Comparison of ENCODE assay signal across 30 mouse cellular contexts in the genomic region with DNA sequence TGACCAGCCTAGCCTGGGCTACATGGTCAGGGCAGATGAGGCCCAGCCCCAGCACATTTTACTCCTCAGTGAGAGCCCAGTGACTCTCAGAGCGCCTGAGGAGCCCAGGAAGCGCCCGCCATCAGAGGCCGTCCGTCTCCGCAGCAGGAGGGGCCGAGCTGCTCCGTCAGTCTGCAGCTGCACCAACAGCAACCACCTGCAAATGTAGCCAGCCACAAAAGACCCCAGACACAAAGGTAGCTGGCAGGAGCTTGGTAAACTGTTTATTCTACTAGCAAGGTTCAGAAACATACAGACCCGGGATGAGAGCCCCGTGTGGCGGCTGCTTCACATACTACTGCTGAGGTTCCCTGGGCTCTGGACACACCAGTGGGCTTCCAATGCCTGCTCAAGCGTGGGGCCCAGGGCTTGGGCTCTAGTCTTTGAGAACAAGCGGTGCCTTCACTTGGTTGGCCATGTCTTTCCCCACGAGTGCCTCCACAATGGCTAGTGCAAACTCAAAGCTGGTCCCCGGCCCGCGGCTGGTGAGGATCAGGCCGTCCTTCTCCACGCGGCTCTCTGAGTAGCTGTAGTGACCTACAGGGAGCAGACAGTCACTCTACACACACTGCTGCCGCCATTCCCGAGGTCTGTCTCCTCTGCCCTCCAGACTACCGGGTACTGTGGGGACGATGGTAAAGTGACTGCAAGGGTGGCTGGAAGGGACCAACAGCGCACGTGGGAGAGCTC. TPM values are rescaled to one million over a fixed set of nuclear protein-coding genes. Genes with fewer than 3 reads are reported as not detected.
DNase-seq lines count a peak whose midpoint lies in the region; ATAC-seq and TF ChIP-seq lines count a peak whose summit lies in the region.
"Had no signal": no experiment of that assay in that cellular context is flagged by ENCODE, and none has a peak within 500 bp of the region (broad histone marks: within the 10 kb centered on the region; RNA-seq: fewer than 3 reads in every experiment).

No protein-coding gene starts in this region.

- intact Hi-C loops in heart, adult 2 months (cut with DNase I): no loop called here

- DNase-seq in heart, postnatal 0 days (ENCODE audit: low spot score): no peak
- no peak for DNase-seq in heart, adult 2 months
- peak; percentile 38 for DNase-seq in testis, postnatal 10 days (ENCODE audit: low spot score)
- no peak for DNase-seq in testis, postnatal 14 days (ENCODE audit: low spot score)
- peak; percentile 62 to 74 for DNase-seq in thymus, postnatal 10 days (ENCODE audit: low spot score in 2 of 2)
- DNase-seq in ovary, adult 18-20 months (ENCODE audit: low spot score): no peak
- no peak for DNase-seq in lung, postnatal 14 days
- DNase-seq in liver, postnatal 0 days: no peak
- DNase-seq: adrenal gland, adult 2 months; cerebellum, adult 2 months; cerebellum, postnatal 14 days; heart, postnatal 10 days; kidney, postnatal 25 days had no signal

- no peak for TF ChIP-seq EP300 in heart, postnatal 0 days (IDR thresholded peaks at IDR 0.05; ENCODE audit: low read depth)
- TF ChIP-seq EP300 in heart, adult 2 months (IDR thresholded peaks at IDR 0.05; ENCODE audit: insufficient read depth, low read depth, low read length): no peak
- no peak for TF ChIP-seq EP300 in liver, postnatal 0 days (IDR thresholded peaks at IDR 0.05; ENCODE audit: low read depth)

- no peak for TF ChIP-seq POLR2A in heart, adult 2 months (IDR thresholded peaks at IDR 0.05; ENCODE audit: insufficient read depth, low read depth, low read length)

- no peaks in the 10 kb centered on the region for H3K4me1 ChIP-seq in heart, postnatal 0 days (ENCODE audit: control insufficient read depth, insufficient read depth)
- H3K4me1 ChIP-seq in heart, adult 2 months (ENCODE audit: control insufficient read depth, insufficient read depth, low read length): peaks cover 1% of the 10 kb centered on the region; the same call in 1 of the 2 replicates
- H3K4me1 ChIP-seq in liver, postnatal 0 days (ENCODE audit: insufficient read depth): no peaks in the 10 kb centered on the region
- H3K4me1 ChIP-seq: hindbrain, embryonic 15.5 days; limb, embryonic 13.5 days; neural tube, embryonic 12.5 days had no signal

- H3K79me2 ChIP-seq in heart, adult 2 months (replicated peaks; ENCODE audit: control insufficient read depth, insufficient read depth, low read length): no peaks in the 10 kb centered on the region

- H3K27me3 ChIP-seq in heart, postnatal 0 days (ENCODE audit: control insufficient read depth, insufficient read depth, low read length): no peaks in the 10 kb centered on the region
- H3K27me3 ChIP-seq in heart, adult 2 months (ENCODE audit: control insufficient read depth, insufficient read depth, low read length): no peaks in the 10 kb centered on the region
- H3K27me3 ChIP-seq in liver, postnatal 0 days (ENCODE audit: insufficient read depth, low read length): no peaks in the 10 kb centered on the region
- H3K27me3 ChIP-seq: hindbrain, embryonic 15.5 days; kidney, embryonic 15.5 days; limb, embryonic 13.5 days; neural tube, embryonic 12.5 days; stomach, embryonic 15.5 days had no signal

- H3K27ac ChIP-seq in heart, postnatal 0 days (ENCODE audit: low read depth): peak overlapping the region; percentile 18; the same call in 1 of the 2 replicates
- H3K27ac ChIP-seq in heart, adult 2 months: no peak overlapping the region
- no peak overlapping the region for H3K27ac ChIP-seq in liver, postnatal 0 days (ENCODE audit: low read depth)
- H3K27ac ChIP-seq: hindbrain, embryonic 15.5 days; kidney, embryonic 15.5 days; layer of hippocampus, adult 2 months; left cerebral cortex, adult 2 months; limb, embryonic 13.5 days; macrophage; midbrain, embryonic 10.5 days; neural tube, embryonic 12.5 days; stomach, embryonic 15.5 days had no signal

- H3K4me3 ChIP-seq in heart, postnatal 0 days (ENCODE audit: low read depth, low read length): no peak overlapping the region
- no peak overlapping the region for H3K4me3 ChIP-seq in heart, adult 2 months
- H3K4me3 ChIP-seq in liver, postnatal 0 days (ENCODE audit: low read depth, low read length): no peak overlapping the region
- H3K4me3 ChIP-seq: erythroblast, embryonic 14.5 days; hindbrain, embryonic 15.5 days; kidney, embryonic 15.5 days; layer of hippocampus, adult 2 months; left cerebral cortex, adult 2 months; limb, embryonic 13.5 days; midbrain, embryonic 10.5 days; myocyte; neural tube, embryonic 12.5 days; stomach, embryonic 15.5 days had no signal

- no peak for TF ChIP-seq CTCF in heart, postnatal 0 days (IDR thresholded peaks at IDR 0.05; ENCODE audit: low read depth)
- TF ChIP-seq CTCF in heart, adult 2 months (IDR thresholded peaks at IDR 0.05): no peak
- no peak for TF ChIP-seq CTCF in liver, postnatal 0 days (IDR thresholded peaks at IDR 0.05; ENCODE audit: low read depth)

- no peaks in the 10 kb centered on the region for H3K9me3 ChIP-seq in heart, postnatal 0 days (replicated peaks; ENCODE audit: control insufficient read depth, low read length)
- no peaks in the 10 kb centered on the region for H3K9me3 ChIP-seq in liver, postnatal 0 days (ENCODE audit: low read length)
- H3K9me3 ChIP-seq: hindbrain, embryonic 15.5 days; kidney, embryonic 15.5 days; limb, embryonic 13.5 days; midbrain, embryonic 10.5 days; neural tube, embryonic 12.5 days; stomach, embryonic 15.5 days had no signal

- no peak overlapping the region for H3K4me2 ChIP-seq in heart, postnatal 0 days (ENCODE audit: low read depth, low read length)
- H3K4me2 ChIP-seq in liver, postnatal 0 days (ENCODE audit: low read depth, low read length): no peak overlapping the region
- H3K4me2 ChIP-seq: hindbrain, embryonic 15.5 days; kidney, embryonic 15.5 days; limb, embryonic 13.5 days; liver, embryonic 11.5 days; neural tube, embryonic 12.5 days; stomach, embryonic 15.5 days had no signal

- 92% methylated on average over 26 of the region's 26 CpGs for WGBS in heart, postnatal 0 days
- 95% methylated on average over 26 of the region's 26 CpGs for WGBS in heart, adult 2 months
- WGBS in liver, postnatal 0 days (ENCODE audit: insufficient replicate concordance): 91% methylated on average over 26 of the region's 26 CpGs

- peaks cover 52% of the 10 kb centered on the region for H3K36me3 ChIP-seq in heart, postnatal 0 days (replicated peaks; ENCODE audit: control insufficient read depth, insufficient read depth, low read length)
- H3K36me3 ChIP-seq in heart, adult 2 months (ENCODE audit: control insufficient read depth, insufficient read depth, low read length): no peaks in the 10 kb centered on the region
- peaks cover 38% of the 10 kb centered on the region for H3K36me3 ChIP-seq in liver, postnatal 0 days (replicated peaks; ENCODE audit: insufficient read depth, low read length)

- ATAC-seq in heart, postnatal 0 days (ENCODE audit: insufficient read depth, low read depth): no peak
- ATAC-seq in liver, postnatal 0 days: no peak
- ATAC-seq: activated CD4-positive, CD25-positive, alpha-beta regulatory T cell, adult 4 months; CD4-positive, CD25-positive, alpha-beta regulatory T cell, adult 4 months; forebrain, embryonic 16.5 days; midbrain, embryonic 16.5 days had no signal

- H3K9ac ChIP-seq in heart, postnatal 0 days (replicated peaks; ENCODE audit: low read depth, low read length): no peak overlapping the region
- H3K9ac ChIP-seq in heart, adult 2 months (ENCODE audit: low read depth, low read length): no peak overlapping the region
- no peak overlapping the region for H3K9ac ChIP-seq in liver, postnatal 0 days (replicated peaks)
- H3K9ac ChIP-seq: hindbrain, embryonic 15.5 days; kidney, embryonic 15.5 days; limb, embryonic 13.5 days; neural tube, embryonic 12.5 days; stomach, embryonic 15.5 days had no signal

RNA-seq across cellular contexts. Expression of gene Park7, which starts 17.2 kb away (rescaled TPM):
- 120 and 152 TPM in 2 replicates for total RNA-seq in heart, postnatal 0 days (2014; rRNA removed; ENCODE audit: low replicate concordance)
- 322 and 333 TPM in 2 replicates for polyA plus RNA-seq in heart, postnatal 0 days (2015; fragmentation: Nextera tagmentation; extraction: Ambion mirVana)
- 100 to 1,000 TPM; 234 to 265 TPM for total RNA-seq in heart, adult 2 months (2021)
- 148 and 201 TPM in 2 replicates for polyA plus RNA-seq in heart, adult 2 months (2012; rRNA removed)
- polyA plus RNA-seq in liver, postnatal 0 days (2015; fragmentation: Nextera tagmentation; extraction: Ambion mirVana): 227 and 228 TPM in 2 replicates

RNA-seq across cellular contexts. Expression of gene Tnfrsf9, which starts 17.3 kb away (rescaled TPM):
- total RNA-seq in heart, postnatal 0 days (2014; rRNA removed; ENCODE audit: low replicate concordance): 2.0 and 3.5 TPM in 2 replicates
- polyA plus RNA-seq in heart, postnatal 0 days (2015; fragmentation: Nextera tagmentation; extraction: Ambion mirVana): 0.36 and 0.53 TPM in 2 replicates
- total RNA-seq in heart, adult 2 months (2021): under 1 TPM; 0.14 to 0.18 TPM
- polyA plus RNA-seq in heart, adult 2 months (2012; rRNA removed): 0.09 and 0.12 TPM in 2 replicates
- 0.33 and 0.36 TPM in 2 replicates for polyA plus RNA-seq in liver, postnatal 0 days (2015; fragmentation: Nextera tagmentation; extraction: Ambion mirVana)
- total RNA-seq: hematopoietic stem cell, adult 5-6 weeks had no signal
- polyA plus RNA-seq: adrenal gland, adult 2 months; erythroblast, embryonic 14.5 days had no signal

RNA-seq across cellular contexts. Expression of gene Errfi1, which starts 43.3 kb away (rescaled TPM):
- 16.0 and 33.7 TPM in 2 replicates for total RNA-seq in heart, postnatal 0 days (2014; rRNA removed; ENCODE audit: low replicate concordance)
- 7.4 and 7.9 TPM in 2 replicates for polyA plus RNA-seq in heart, postnatal 0 days (2015; fragmentation: Nextera tagmentation; extraction: Ambion mirVana)
- total RNA-seq in heart, adult 2 months (2021): 10 to 100 TPM; 22.1 to 44.1 TPM
- polyA plus RNA-seq in heart, adult 2 months (2012; rRNA removed): 21.3 and 22.5 TPM in 2 replicates
- 141 and 148 TPM in 2 replicates for polyA plus RNA-seq in liver, postnatal 0 days (2015; fragmentation: Nextera tagmentation; extraction: Ambion mirVana)
- polyA plus RNA-seq: erythroblast, embryonic 14.5 days had no signal

Comparison
In these comparisons a context has a peak if more than half of its experiments do, and no peak if none do; other contexts are left out.
1. DNase-seq: peak in testis, postnatal 10 days (single experiment) and thymus, postnatal 10 days (2 of 2); none in heart, postnatal 0 days (single experiment), heart, adult 2 months (0 of 2), testis, postnatal 14 days (single experiment), ovary, adult 18-20 months (single experiment), lung, postnatal 14 days (single experiment) and liver, postnatal 0 days (single experiment).